Mouse (Mus musculus) ES-E14 (cell line): ENCODE measurements at regions not wholly inside any gene's neighbourhood (a gene's known extent, or its start where the extent isn't known, plus 50 kb on each side); places are given as distances from the start of the nearest gene placed in this dataset.

Experiments used
- DNase-seq: peaks from one replicate; pipeline ENCODE4 v3.0.0-alpha.2; 2013; ENCODE audit warnings: low read depth, low spot score
- H3K27ac ChIP-seq: 2 replicates; pipeline ENCODE4 v1.5.1; 2012; ENCODE audit warnings: low read depth, mild to moderate bottlenecking, low read length, moderate library complexity, mixed read lengths; ENCODE audit not compliant: poor library complexity, insufficient read depth, severe bottlenecking
- H3K36me3 ChIP-seq: 2 replicates; pipeline ENCODE4 v1.6.1; 2012; ENCODE audit warnings: mild to moderate bottlenecking, low read length, moderate library complexity, mixed read lengths; ENCODE audit not compliant: control insufficient read depth, poor library complexity, insufficient read depth, severe bottlenecking
- H3K4me1 ChIP-seq, 2 experiments: fragments of 150-350 bp in 1 of 2; sonication (generic) in 1 of 2; 2 replicates each; pipeline ENCODE4 v1.6.1; 2012; ENCODE audit warnings: low read length in 2 of 2, mild to moderate bottlenecking in 1 of 2, mixed read lengths in 1 of 2; ENCODE audit not compliant: control insufficient read depth in 2 of 2, insufficient read depth in 2 of 2, poor library complexity in 1 of 2
- H3K4me3 ChIP-seq, 2 experiments: fragments of 150-350 bp in 1 of 2; sonication (generic) in 1 of 2; 2 replicates each; pipeline ENCODE4 v1.5.1; 2012; ENCODE audit warnings: low read length in 2 of 2, low read depth in 1 of 2, mild to moderate bottlenecking in 1 of 2, mixed read lengths in 1 of 2; ENCODE audit not compliant: insufficient read depth in 1 of 2, poor library complexity in 1 of 2, severe bottlenecking in 1 of 2
- H3K9ac ChIP-seq: 2 replicates; pipeline ENCODE4 v1.6.1; 2012; ENCODE audit warnings: low read depth, mild to moderate bottlenecking, low read length, mixed read lengths; ENCODE audit not compliant: poor library complexity, insufficient read depth, severe bottlenecking
- H3K9me3 ChIP-seq: fragments of 150-350 bp; sonication (generic); 2 replicates; pipeline ENCODE4 v1.6.1; 2012; ENCODE audit warnings: low read depth, mild to moderate bottlenecking, low read length; ENCODE audit not compliant: control insufficient read depth, insufficient read depth
- CHD2 ChIP-seq: IDR thresholded peaks from 2 replicates; pipeline ENCODE4 v1.6.1; 2014; ENCODE audit warnings: mild to moderate bottlenecking, low read depth, low read length, inconsistent platforms
- HCFC1 ChIP-seq: IDR thresholded peaks from 2 replicates; pipeline ENCODE4 v1.6.1; 2012; ENCODE audit warnings: low read length, inconsistent platforms, borderline replicate concordance; ENCODE audit not compliant: insufficient read depth
- MAFK ChIP-seq: IDR thresholded peaks from 2 replicates; pipeline ENCODE4 v1.6.1; 2014; ENCODE audit warnings: mild to moderate bottlenecking, low read depth, low read length, inconsistent platforms; ENCODE audit not compliant: insufficient read depth
- ZC3H11A ChIP-seq: IDR thresholded peaks from 2 replicates; pipeline ENCODE4 v1.6.1; 2012; ENCODE audit warnings: low read depth, mild to moderate bottlenecking, inconsistent platforms, low read length, borderline replicate concordance
- ZNF384 ChIP-seq: IDR thresholded peaks from 2 replicates; pipeline ENCODE4 v1.6.1; 2012; ENCODE audit warnings: low read depth, low read length, inconsistent platforms
- in situ Hi-C, 2 experiments: fragments of 600-800 bp; cut with MboI; formaldehyde crosslinking; loops; one replicate each; pipeline ENCODE4 v1.15.1; 2025; ENCODE audit warnings: low sequenced_read_pairs in 2 of 2, inconsistent platforms in 1 of 2; ENCODE audit not compliant: unreplicated experiment in 2 of 2

GRCm38 (mm10) chr16:21293569-21293968 is 89.0 kb downstream of the Ephb3 start:
- peaks cover 2 to 5% of the 10 kb centered on the region in 2 experiments; a peak in 1 of 4 replicates for H3K4me1 ChIP-seq
- no peaks in the 10 kb centered on the region for H3K36me3 ChIP-seq
- no peak overlapping the region for H3K27ac ChIP-seq

GRCm38 (mm10) chr16:21294677-21295411 is 90.3 kb downstream of the Ephb3 start:
- H3K4me1 ChIP-seq, result peaks cover 2 to 5% of the 10 kb centered on the region in 2 experiments; a peak in 1 of 4 replicates
- no peaks in the 10 kb centered on the region for H3K9me3 ChIP-seq
- in situ Hi-C loops, result no loop called here
- H3K36me3 ChIP-seq, result no peaks in the 10 kb centered on the region
- no peak for TF ChIP-seq HCFC1
- no peak for TF ChIP-seq ZNF384
- no peak for TF ChIP-seq MAFK
- TF ChIP-seq CHD2, result no peak
- no peak for TF ChIP-seq ZC3H11A
- no peak for DNase-seq
- H3K4me3 ChIP-seq, result no peak overlapping the region
- no peak overlapping the region for H3K27ac ChIP-seq
- H3K9ac ChIP-seq, result no peak overlapping the region

More at GRCm38 (mm10) chr16:21293569-21293968, 89.0 kb downstream of the Ephb3 start:
- Histone ChIP-seq H3K9me3 (no peaks in the 10 kb centered on the region), H3K9ac (no peak overlapping the region), H3K4me3 (no peak overlapping the region)
- no peak for DNase-seq
- TF ChIP-seq ZC3H11A, result no peak
- TF ChIP-seq CHD2, result no peak
- TF ChIP-seq MAFK, result no peak
- no peak for TF ChIP-seq ZNF384
- no peak for TF ChIP-seq HCFC1
- in situ Hi-C loops, result no loop called here

GRCm38 (mm10) chr16:21295956-21296733 is 91.6 kb downstream of the Ephb3 start:
- in situ Hi-C loops, result no loop called here
- no peak overlapping the region for H3K4me3 ChIP-seq
- no peaks in the 10 kb centered on the region for H3K9me3 ChIP-seq
- DNase-seq, result no peak
- peaks cover 2 to 5% of the 10 kb centered on the region in 2 experiments; a peak in 1 of 4 replicates for H3K4me1 ChIP-seq
- H3K27ac ChIP-seq, result no peak overlapping the region
- no peak for TF ChIP-seq ZC3H11A
- no peak for TF ChIP-seq MAFK
- H3K9ac ChIP-seq, result no peak overlapping the region
- no peaks in the 10 kb centered on the region for H3K36me3 ChIP-seq

- Histone ChIP-seq H3K36me3 (no peaks in the 10 kb centered on the region), H3K4me3 (no peak overlapping the region), H3K9ac (no peak overlapping the region), H3K4me1 (peaks cover 2 to 5% of the 10 kb centered on the region in 2 experiments; a peak in 1 of 4 replicates), H3K9me3 (no peaks in the 10 kb centered on the region), H3K27ac (no peak overlapping the region)
- no peak for TF ChIP-seq HCFC1
- no peak for TF ChIP-seq MAFK
- DNase-seq, result no peak
- in situ Hi-C loops, result no loop called here
These were observed 92.2 kb downstream of the Ephb3 start for GRCm38 (mm10) chr16:21296786-21297185.
